Mouse (Mus musculus): ENCODE measurements at regions not wholly inside any gene's neighbourhood (a gene's known extent, or its start where the extent isn't known, plus 50 kb on each side); places are given as distances from the start of the nearest gene placed in this dataset.
A peak's percentile ranks its signal among the peaks of the same experiment; 100 is the strongest.
"Not testable (repeated sequence)": the region's sequence is repeated elsewhere in the genome, so short reads cannot be mapped to it uniquely, and the experiment has no call there.

DNA sequence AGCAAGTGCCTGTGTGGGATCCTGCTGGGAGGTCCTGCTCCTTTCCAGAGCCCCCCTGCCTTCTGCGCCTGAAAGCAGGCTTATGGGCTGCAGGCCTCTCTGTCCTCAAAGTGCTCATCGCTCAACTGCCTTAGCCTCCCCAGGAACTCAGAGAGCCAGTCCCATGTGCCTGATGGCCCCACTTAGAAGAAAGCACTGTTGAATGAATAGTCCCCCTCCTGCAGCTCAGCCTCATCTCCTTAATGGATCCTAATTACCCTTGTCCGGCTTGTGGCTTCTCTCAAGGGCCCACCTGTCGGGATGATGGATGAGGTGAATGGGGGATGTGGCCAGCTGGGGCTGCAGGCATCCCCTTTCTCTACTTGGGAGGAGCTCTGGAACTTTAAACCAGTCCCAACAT is 163.1 kb upstream of the 1700012A03Rik start:
- WGBS, result 15% methylated on average over 4 of the region's 4 CpGs
- DNase-seq (ENCODE audit: low spot score) (no peak), ATAC-seq (replicated peaks; ENCODE audit: low FRiP score) (no peak)
- Histone ChIP-seq H3K36me3 (ENCODE audit: control insufficient read depth, insufficient read depth, low read length) (no peaks in the 10 kb centered on the region), H3K4me3 (ENCODE audit: low read depth, low read length) (no peak overlapping the region), H3K4me2 (ENCODE audit: low read depth, low read length, severe bottlenecking) (no peak overlapping the region), H3K4me1 (replicated peaks; ENCODE audit: control insufficient read depth, insufficient read depth, low read length) (no peaks in the 10 kb centered on the region), H3K27me3 (ENCODE audit: control insufficient read depth, insufficient read depth, low read length) (no peaks in the 10 kb centered on the region; the same call in 1 of the 2 replicates), H3K9me3 (ENCODE audit: control insufficient read depth, low read length) (no peaks in the 10 kb centered on the region), H3K27ac (ENCODE audit: low read depth, low read length) (no peak overlapping the region), H3K9ac (ENCODE audit: low read length) (no peak overlapping the region)

DNA sequence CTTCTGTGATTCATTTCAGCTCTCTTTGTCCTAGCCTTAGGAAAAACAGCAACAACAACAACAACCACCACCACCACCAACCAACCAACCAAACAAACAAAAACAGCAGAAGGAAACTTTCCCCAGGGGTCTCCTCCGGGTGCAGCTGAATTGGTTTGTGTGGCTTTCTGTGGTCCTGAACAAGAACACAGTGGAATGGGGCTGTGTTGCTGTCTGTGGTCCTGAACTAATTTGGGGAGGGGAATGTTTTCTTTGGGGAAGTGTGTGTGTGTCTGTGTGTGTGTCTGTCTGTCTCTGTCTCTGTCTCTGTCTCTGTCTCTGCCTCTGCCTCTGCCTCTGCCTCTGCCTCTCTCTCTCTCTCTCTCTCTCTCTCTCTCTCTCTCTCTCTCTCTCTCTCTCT is 164.8 kb upstream of the 1700012A03Rik start:
- H3K9ac ChIP-seq (ENCODE audit: low read length); H3K9me3 ChIP-seq (ENCODE audit: control insufficient read depth, low read length); H3K4me1 ChIP-seq (replicated peaks; ENCODE audit: control insufficient read depth, insufficient read depth, low read length); H3K27me3 ChIP-seq (ENCODE audit: control insufficient read depth, insufficient read depth, low read length); H3K36me3 ChIP-seq (ENCODE audit: control insufficient read depth, insufficient read depth, low read length); H3K4me3 ChIP-seq (ENCODE audit: low read depth, low read length); ATAC-seq (replicated peaks; ENCODE audit: low FRiP score); H3K4me2 ChIP-seq (ENCODE audit: low read depth, low read length, severe bottlenecking); H3K27ac ChIP-seq (ENCODE audit: low read depth, low read length); DNase-seq (ENCODE audit: low spot score): not testable (repeated sequence)
- WGBS, result 4% methylated on average over 1 of the region's 1 CpGs

DNA sequence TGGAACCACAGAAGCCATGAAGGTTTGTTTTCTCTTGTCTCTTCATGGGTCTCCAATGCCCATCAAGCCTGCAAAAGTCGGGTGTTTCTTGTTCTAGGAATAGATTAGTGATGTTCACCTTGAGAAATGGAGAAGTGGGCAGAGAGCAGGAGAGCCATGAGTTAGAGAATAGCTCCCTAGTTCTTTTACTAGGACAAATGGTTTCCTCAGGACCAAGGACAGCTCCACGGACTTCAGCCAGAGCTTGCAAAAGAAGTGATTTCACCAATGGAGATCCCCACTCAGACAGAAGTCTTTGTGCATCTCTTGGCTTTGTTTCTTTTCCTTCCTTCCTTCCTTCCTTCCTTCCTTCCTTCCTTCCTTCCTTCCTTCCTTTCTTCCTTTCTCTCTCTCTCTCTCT is 166.3 kb upstream of the 1700012A03Rik start:
- H3K27ac ChIP-seq (ENCODE audit: low read depth, low read length), result no peak overlapping the region
- no peak overlapping the region for H3K4me2 ChIP-seq (ENCODE audit: low read depth, low read length, severe bottlenecking)
- WGBS, result 13% methylated on average over 2 of the region's 2 CpGs
- no peak overlapping the region for H3K4me3 ChIP-seq (ENCODE audit: low read depth, low read length)
- H3K9me3 ChIP-seq (ENCODE audit: control insufficient read depth, low read length), result no peaks in the 10 kb centered on the region
- H3K4me1 ChIP-seq (replicated peaks; ENCODE audit: control insufficient read depth, insufficient read depth, low read length), result no peaks in the 10 kb centered on the region
- peak; percentile 66 for DNase-seq (ENCODE audit: low spot score)
- H3K27me3 ChIP-seq (ENCODE audit: control insufficient read depth, insufficient read depth, low read length), result no peaks in the 10 kb centered on the region; the same call in 1 of the 2 replicates
- H3K9ac ChIP-seq (ENCODE audit: low read length), result no peak overlapping the region
- H3K36me3 ChIP-seq (ENCODE audit: control insufficient read depth, insufficient read depth, low read length), result no peaks in the 10 kb centered on the region
- no peak for ATAC-seq (replicated peaks; ENCODE audit: low FRiP score)

DNA sequence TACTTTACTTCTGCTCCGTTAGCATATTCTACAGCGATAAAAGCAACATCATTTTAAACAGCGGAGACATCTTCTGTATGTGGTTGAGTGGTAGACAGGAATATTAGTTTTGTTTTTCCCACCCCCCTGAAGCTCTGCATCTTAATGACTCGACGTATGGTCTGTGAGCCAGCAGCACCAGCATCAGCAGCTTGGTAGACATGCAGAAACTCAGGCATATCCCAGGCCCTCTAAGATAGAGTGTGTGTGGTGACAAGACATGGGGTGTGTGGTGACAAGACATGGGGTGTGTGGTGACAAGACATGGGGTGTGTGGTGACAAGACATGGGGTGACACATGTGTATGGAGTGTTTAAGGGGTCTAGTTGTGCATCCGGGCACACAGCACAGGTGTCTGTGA is 175.4 kb upstream of the 1700012A03Rik start:
- H3K4me3 ChIP-seq (ENCODE audit: low read depth, low read length), result no peak overlapping the region
- H3K27me3 ChIP-seq (ENCODE audit: control insufficient read depth, insufficient read depth, low read length), result no peaks in the 10 kb centered on the region
- no peak overlapping the region for H3K4me2 ChIP-seq (ENCODE audit: low read depth, low read length, severe bottlenecking)
- no peaks in the 10 kb centered on the region for H3K36me3 ChIP-seq (ENCODE audit: control insufficient read depth, insufficient read depth, low read length)
- WGBS, result 93% methylated on average over 6 of the region's 6 CpGs
- ATAC-seq (replicated peaks; ENCODE audit: low FRiP score) (no peak), DNase-seq (ENCODE audit: low spot score) (no peak)
- no peaks in the 10 kb centered on the region for H3K4me1 ChIP-seq (replicated peaks; ENCODE audit: control insufficient read depth, insufficient read depth, low read length)
- no peak overlapping the region for H3K9ac ChIP-seq (ENCODE audit: low read length)
- no peaks in the 10 kb centered on the region for H3K9me3 ChIP-seq (ENCODE audit: control insufficient read depth, low read length)
- H3K27ac ChIP-seq (ENCODE audit: low read depth, low read length), result no peak overlapping the region

DNA sequence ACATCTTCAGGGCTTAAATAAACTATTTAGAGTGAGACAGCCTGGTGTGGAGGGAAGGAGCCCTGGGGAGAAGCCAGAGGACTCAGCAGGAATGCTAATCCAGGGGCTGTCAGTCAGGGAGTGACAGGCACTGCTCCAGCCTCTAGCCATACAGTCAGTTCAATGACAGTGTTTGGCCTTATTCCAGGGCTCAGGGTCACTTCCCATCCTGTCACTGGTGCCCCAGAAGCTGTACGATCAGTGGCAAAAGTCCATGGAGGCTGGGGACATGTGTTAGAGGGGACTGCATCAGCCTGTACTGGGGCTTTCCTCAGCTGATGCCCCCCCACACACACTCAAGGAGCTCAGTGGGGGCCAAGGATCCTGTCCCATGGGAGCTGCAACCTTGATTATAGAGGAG is 176.1 kb upstream of the 1700012A03Rik start:
- no peak overlapping the region for H3K4me2 ChIP-seq (ENCODE audit: low read depth, low read length, severe bottlenecking)
- ATAC-seq (replicated peaks; ENCODE audit: low FRiP score) (no peak), DNase-seq (ENCODE audit: low spot score) (no peak)
- no peaks in the 10 kb centered on the region for H3K9me3 ChIP-seq (ENCODE audit: control insufficient read depth, low read length)
- no peak overlapping the region for H3K27ac ChIP-seq (ENCODE audit: low read depth, low read length)
- no peaks in the 10 kb centered on the region for H3K27me3 ChIP-seq (ENCODE audit: control insufficient read depth, insufficient read depth, low read length)
- H3K36me3 ChIP-seq (ENCODE audit: control insufficient read depth, insufficient read depth, low read length), result no peaks in the 10 kb centered on the region
- no peak overlapping the region for H3K9ac ChIP-seq (ENCODE audit: low read length)
- H3K4me3 ChIP-seq (ENCODE audit: low read depth, low read length), result no peak overlapping the region
- 88% methylated on average over 1 of the region's 1 CpGs for WGBS
- H3K4me1 ChIP-seq (replicated peaks; ENCODE audit: control insufficient read depth, insufficient read depth, low read length), result no peaks in the 10 kb centered on the region

DNA sequence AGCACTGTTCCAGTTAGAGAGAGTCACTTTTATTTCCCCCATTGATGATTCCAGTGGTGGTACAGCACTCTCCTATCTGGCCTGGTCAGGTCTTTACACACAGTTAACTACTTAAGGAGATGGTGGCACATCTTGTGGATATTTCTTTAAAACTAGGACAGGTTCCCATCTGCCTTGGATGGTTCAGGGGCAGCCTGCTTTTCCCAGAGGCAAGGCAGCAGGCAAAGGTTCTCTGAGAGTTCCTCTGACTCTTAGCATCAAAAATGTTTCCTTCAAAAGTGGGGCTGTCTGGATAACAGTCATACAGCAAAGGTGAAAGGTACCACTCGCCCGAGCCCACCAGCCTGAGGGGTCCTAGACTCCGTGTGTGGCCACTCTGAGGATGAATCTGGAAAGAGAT is 178.3 kb upstream of the 1700012A03Rik start:
- no peak overlapping the region for H3K9ac ChIP-seq (ENCODE audit: low read length)
- no peak overlapping the region for H3K4me2 ChIP-seq (ENCODE audit: low read depth, low read length, severe bottlenecking)
- no peak overlapping the region for H3K27ac ChIP-seq (ENCODE audit: low read depth, low read length)
- no peaks in the 10 kb centered on the region for H3K9me3 ChIP-seq (ENCODE audit: control insufficient read depth, low read length)
- no peak for DNase-seq (ENCODE audit: low spot score)
- H3K4me3 ChIP-seq (ENCODE audit: low read depth, low read length), result no peak overlapping the region
- no peaks in the 10 kb centered on the region for H3K27me3 ChIP-seq (ENCODE audit: control insufficient read depth, insufficient read depth, low read length)
- whole genome bisulfite sequencing, result 87% methylated on average over 3 of the region's 3 CpGs
- no peaks in the 10 kb centered on the region for H3K36me3 ChIP-seq (ENCODE audit: control insufficient read depth, insufficient read depth, low read length)
- ATAC-seq (replicated peaks; ENCODE audit: low FRiP score), result no peak
- no peaks in the 10 kb centered on the region for H3K4me1 ChIP-seq (replicated peaks; ENCODE audit: control insufficient read depth, insufficient read depth, low read length)

DNA sequence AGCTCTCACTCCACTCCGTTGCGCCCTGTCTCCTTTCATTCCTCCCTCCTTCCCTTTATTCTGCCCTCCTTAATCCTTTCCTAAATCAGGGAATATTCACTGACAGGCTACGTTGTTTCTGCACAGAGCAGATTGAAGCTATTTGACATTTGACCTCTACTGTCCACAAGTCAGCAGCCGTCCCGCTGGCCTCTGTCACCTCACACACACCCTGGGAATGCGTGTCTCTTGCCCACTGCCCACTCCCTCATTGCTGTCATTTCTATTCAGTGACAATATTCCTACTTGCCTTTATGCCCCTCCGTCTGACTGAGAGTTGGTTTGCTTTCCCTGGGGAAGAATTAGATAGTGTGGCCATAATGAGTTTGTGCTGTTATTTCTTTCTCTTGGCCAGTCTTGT is 188.1 kb upstream of the 1700012A03Rik start:
- Histone ChIP-seq H3K9me3 (ENCODE audit: control insufficient read depth, low read length) (no peaks in the 10 kb centered on the region), H3K27ac (ENCODE audit: low read depth, low read length) (no peak overlapping the region), H3K27me3 (ENCODE audit: control insufficient read depth, insufficient read depth, low read length) (no peaks in the 10 kb centered on the region), H3K4me2 (ENCODE audit: low read depth, low read length, severe bottlenecking) (no peak overlapping the region), H3K36me3 (ENCODE audit: control insufficient read depth, insufficient read depth, low read length) (no peaks in the 10 kb centered on the region), H3K9ac (ENCODE audit: low read length) (no peak overlapping the region), H3K4me1 (replicated peaks; ENCODE audit: control insufficient read depth, insufficient read depth, low read length) (no peaks in the 10 kb centered on the region), H3K4me3 (ENCODE audit: low read depth, low read length) (no peak overlapping the region)
- DNase-seq (ENCODE audit: low spot score), result peak; percentile 27
- ATAC-seq (replicated peaks; ENCODE audit: low FRiP score), result no peak
- WGBS, result 44% methylated on average over 7 of the region's 7 CpGs

DNA sequence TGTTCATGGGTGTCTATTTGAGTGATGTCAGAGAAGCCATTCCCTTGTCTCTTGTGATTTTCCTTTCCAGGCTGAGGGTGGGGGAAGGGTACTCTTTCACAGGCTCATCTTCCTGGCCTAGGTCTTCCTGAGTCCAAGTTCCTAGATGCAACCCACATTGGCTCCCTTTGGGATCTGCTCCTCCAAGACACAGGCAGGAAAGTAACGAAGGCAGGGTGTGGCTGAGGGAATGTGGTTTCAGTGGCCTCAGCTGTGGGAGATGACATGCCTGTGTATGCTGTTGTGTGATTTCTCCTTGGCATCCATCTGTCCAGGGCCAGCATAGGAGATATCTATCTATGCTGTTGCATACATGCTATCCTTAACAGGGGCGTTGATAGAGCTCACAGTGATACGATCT is 190.4 kb upstream of the 1700012A03Rik start:
- Histone ChIP-seq H3K36me3 (ENCODE audit: control insufficient read depth, insufficient read depth, low read length) (no peaks in the 10 kb centered on the region), H3K9ac (ENCODE audit: low read length) (no peak overlapping the region), H3K4me1 (replicated peaks; ENCODE audit: control insufficient read depth, insufficient read depth, low read length) (no peaks in the 10 kb centered on the region), H3K27me3 (ENCODE audit: control insufficient read depth, insufficient read depth, low read length) (no peaks in the 10 kb centered on the region), H3K4me3 (ENCODE audit: low read depth, low read length) (no peak overlapping the region), H3K4me2 (ENCODE audit: low read depth, low read length, severe bottlenecking) (no peak overlapping the region), H3K27ac (ENCODE audit: low read depth, low read length) (no peak overlapping the region), H3K9me3 (ENCODE audit: control insufficient read depth, low read length) (no peaks in the 10 kb centered on the region)
- ATAC-seq (replicated peaks; ENCODE audit: low FRiP score), result no peak
- WGBS, result 79% methylated on average over 3 of the region's 3 CpGs
- peak; percentile 33 for DNase-seq (ENCODE audit: low spot score)

DNA sequence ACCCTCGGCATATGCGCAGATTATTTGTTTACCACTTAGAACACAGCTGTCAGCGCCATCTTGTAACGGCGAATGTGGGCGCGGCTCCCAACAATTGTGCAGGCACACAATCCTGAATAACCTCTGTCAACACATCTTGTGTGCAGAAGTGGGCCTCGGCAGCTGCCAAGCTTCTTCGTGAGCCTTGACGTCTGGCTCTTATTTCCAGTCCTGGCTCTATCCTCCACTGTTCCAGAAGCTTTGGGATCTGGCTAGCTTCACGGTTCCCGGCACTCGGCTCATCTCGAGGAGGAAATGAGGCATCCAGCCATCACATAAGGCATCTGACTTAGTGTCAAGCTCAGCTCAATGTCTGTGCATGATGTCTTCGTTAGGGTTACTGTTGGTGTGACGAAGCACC is 195.8 kb upstream of the 1700012A03Rik start:
- no peaks in the 10 kb centered on the region for H3K27me3 ChIP-seq (ENCODE audit: control insufficient read depth, insufficient read depth, low read length)
- H3K36me3 ChIP-seq (ENCODE audit: control insufficient read depth, insufficient read depth, low read length), result no peaks in the 10 kb centered on the region
- H3K27ac ChIP-seq (ENCODE audit: low read depth, low read length), result no peak overlapping the region
- no peak overlapping the region for H3K9ac ChIP-seq (ENCODE audit: low read length)
- ATAC-seq (replicated peaks; ENCODE audit: low FRiP score), result no peak
- WGBS, result 97% methylated on average over 14 of the region's 16 CpGs
- H3K4me2 ChIP-seq (ENCODE audit: low read depth, low read length, severe bottlenecking), result no peak overlapping the region
- H3K9me3 ChIP-seq (ENCODE audit: control insufficient read depth, low read length), result no peaks in the 10 kb centered on the region
- peak; percentile 10 for DNase-seq (ENCODE audit: low spot score)
- H3K4me1 ChIP-seq (replicated peaks; ENCODE audit: control insufficient read depth, insufficient read depth, low read length), result no peaks in the 10 kb centered on the region
- no peak overlapping the region for H3K4me3 ChIP-seq (ENCODE audit: low read depth, low read length)
